Mouse (Mus musculus): ENCODE data around the gene Lce3f.

DNA sequence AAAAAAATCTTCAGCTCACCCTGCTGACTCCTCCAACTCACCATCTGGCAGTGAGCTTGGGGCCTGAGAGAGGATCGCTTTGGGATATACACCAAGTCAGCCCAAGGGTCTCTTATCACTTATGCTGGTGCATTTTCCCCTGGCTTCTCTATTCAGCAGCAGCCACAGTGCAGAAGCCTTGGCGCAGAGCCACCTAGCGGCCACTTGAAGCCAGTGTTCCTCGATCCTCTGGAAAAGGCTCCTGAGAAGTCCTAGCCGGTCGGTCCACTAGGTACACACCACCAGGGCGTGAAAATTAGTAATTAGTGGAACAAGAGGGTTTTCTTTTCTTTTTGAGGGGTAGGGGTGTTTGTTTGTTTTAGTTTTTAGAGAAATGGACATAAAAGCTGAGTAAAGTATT is 6.7 kb downstream of the Lce3f start:
- peak; percentile 46 for TF ChIP-seq CTCF (IDR thresholded peaks at IDR 0.05; ENCODE audit: control insufficient read depth, insufficient read depth, insufficient read length)
- TF ChIP-seq FOSL1 (IDR thresholded peaks at IDR 0.05; ENCODE audit: insufficient read depth, low read length, poor library complexity, severe bottlenecking): no peak
- no peak for TF ChIP-seq MYOG (IDR thresholded peaks at IDR 0.05; ENCODE audit: control insufficient read depth, extremely low read depth, insufficient read length)
- no peak for TF ChIP-seq MAX (IDR thresholded peaks at IDR 0.05)
- no peak for TF ChIP-seq USF1 (IDR thresholded peaks at IDR 0.05; ENCODE audit: low read depth)
- no peak for TF ChIP-seq MYOD1 (IDR thresholded peaks at IDR 0.05; ENCODE audit: control insufficient read depth, insufficient read length, low read depth)
- TF ChIP-seq CEBPB (IDR thresholded peaks at IDR 0.05; ENCODE audit: low read depth): no peak

Data from C2C12 (cell line).